Mouse (Mus musculus) ES-CJ7 (cell line): ENCODE data around the gene Paqr9.

Experiments used
- DNase-seq: peaks from one replicate; pipeline ENCODE4 v3.0.0; 2011; ENCODE audit warnings: low read depth, low spot score

Gene Paqr9

GRCm38 (mm10) chr9:95544598-95544997 is 14.9 kb upstream of the Paqr9 start:
- no peak for DNase-seq

- peak; percentile 36 for DNase-seq
Observed at GRCm38 (mm10) chr9:95546679-95547078, 12.8 kb upstream of the Paqr9 start.

GRCm38 (mm10) chr9:95549626-95550411 is 9.6 kb upstream of the Paqr9 start:
- no peak for DNase-seq

- no peak for DNase-seq
Observed at GRCm38 (mm10) chr9:95550856-95551774, 8.3 kb upstream of the Paqr9 start.

GRCm38 (mm10) chr9:95552175-95552705 is 7.2 kb upstream of the Paqr9 start:
- DNase-seq: no peak

- DNase-seq: no peak
Observed at GRCm38 (mm10) chr9:95554231-95555221, 4.9 kb upstream of the Paqr9 start.

- no peak for DNase-seq
Observed at GRCm38 (mm10) chr9:95555233-95555740, 4.2 kb upstream of the Paqr9 start.

- DNase-seq: no peak
Observed at GRCm38 (mm10) chr9:95556067-95556512, 3.4 kb upstream of the Paqr9 start.

- no peak for DNase-seq
Observed at GRCm38 (mm10) chr9:95557722-95558121, 1.7 kb upstream of the Paqr9 start.

GRCm38 (mm10) chr9:95558726-95559058 is 765 bp upstream of the Paqr9 start:
- no peak for DNase-seq

- peak; percentile 50 for DNase-seq
Observed at GRCm38 (mm10) chr9:95559936-95560735, 679 bp downstream of the Paqr9 start.

GRCm38 (mm10) chr9:95564047-95564446 is 4.6 kb downstream of the Paqr9 start:
- DNase-seq: no peak

- no peak for DNase-seq
Observed at GRCm38 (mm10) chr9:95566394-95566793, 6.9 kb downstream of the Paqr9 start.

GRCm38 (mm10) chr9:95566931-95567330 is 7.5 kb downstream of the Paqr9 start:
- peak; percentile 22 for DNase-seq

GRCm38 (mm10) chr9:95569249-95569648 is 9.8 kb downstream of the Paqr9 start:
- peak; percentile 57 for DNase-seq

GRCm38 (mm10) chr9:95569966-95570365 is 10.5 kb downstream of the Paqr9 start:
- no peak for DNase-seq

- DNase-seq: no peak
Observed at GRCm38 (mm10) chr9:95570604-95571003, 11.1 kb downstream of the Paqr9 start.

- no peak for DNase-seq
Observed at GRCm38 (mm10) chr9:95571494-95571893, 12.0 kb downstream of the Paqr9 start.

- no peak for DNase-seq
Observed at GRCm38 (mm10) chr9:95572558-95572957, 13.1 kb downstream of the Paqr9 start.

- no peak for DNase-seq
Observed at GRCm38 (mm10) chr9:95574116-95574515, 14.7 kb downstream of the Paqr9 start.
